Mouse (Mus musculus) CD8-positive naive resting alpha-beta T cell, adult 2 months (primary cell): Measurements from ENCODE around the gene Akap6.

Experiments
- DNase-seq, 2 experiments: peaks; one replicate each; pipeline ENCODE4 v3.0.0; 2022; ENCODE audit warnings: low read depth in 2 of 2, low spot score in 2 of 2

The Akap6 gene

GRCm38 (mm10) chr12:53029910-53030309 is 330.7 kb downstream of the Akap6 start:
- DNase-seq, result no peak

GRCm38 (mm10) chr12:53032762-53033161 is 333.6 kb downstream of the Akap6 start:
- no peak for DNase-seq

GRCm38 (mm10) chr12:53033404-53033913 is 334.3 kb downstream of the Akap6 start:
- no peak for DNase-seq

GRCm38 (mm10) chr12:53040634-53041033 is 341.5 kb downstream of the Akap6 start:
- DNase-seq, result no peak

GRCm38 (mm10) chr12:53042739-53043138 is 343.6 kb downstream of the Akap6 start:
- DNase-seq, result no peak

GRCm38 (mm10) chr12:53057606-53058005 is 358.4 kb downstream of the Akap6 start:
- no peak for DNase-seq

- DNase-seq, result no peak
Measured at GRCm38 (mm10) chr12:53060903-53061302, 361.7 kb downstream of the Akap6 start.

- DNase-seq, result no peak
Measured at GRCm38 (mm10) chr12:53061466-53062124, 362.4 kb downstream of the Akap6 start.

- DNase-seq, result no peak
Measured at GRCm38 (mm10) chr12:53063003-53063402, 363.8 kb downstream of the Akap6 start.

GRCm38 (mm10) chr12:53064241-53064760 is 365.1 kb downstream of the Akap6 start:
- no peak for DNase-seq

- no peak for DNase-seq
Measured at GRCm38 (mm10) chr12:53065031-53065785, 366.0 kb downstream of the Akap6 start.

GRCm38 (mm10) chr12:53066321-53066720 is 367.1 kb downstream of the Akap6 start:
- no peak for DNase-seq

- DNase-seq, result no peak
Measured at GRCm38 (mm10) chr12:53070907-53071306, 371.7 kb downstream of the Akap6 start.

- no peak for DNase-seq
Measured at GRCm38 (mm10) chr12:53076595-53077400, 377.6 kb downstream of the Akap6 start.

- no peak for DNase-seq
Measured at GRCm38 (mm10) chr12:53085789-53086188, 386.6 kb downstream of the Akap6 start.

GRCm38 (mm10) chr12:53112276-53112675 is 413.1 kb downstream of the Akap6 start:
- no peak for DNase-seq

GRCm38 (mm10) chr12:53119352-53119751 is 420.2 kb downstream of the Akap6 start:
- no peak for DNase-seq

GRCm38 (mm10) chr12:53124131-53124530 is 424.9 kb downstream of the Akap6 start:
- DNase-seq, result no peak

GRCm38 (mm10) chr12:53124696-53125095 is 425.5 kb downstream of the Akap6 start:
- DNase-seq, result no peak

GRCm38 (mm10) chr12:53125286-53125685 is 426.1 kb downstream of the Akap6 start:
- DNase-seq, result no peak

GRCm38 (mm10) chr12:53134196-53134595 is 435.0 kb downstream of the Akap6 start:
- no peak for DNase-seq
